Mouse (Mus musculus) G1E (cell line): ENCODE data around the gene Smim5. TPM values are rescaled to one million over a fixed set of nuclear protein-coding genes. Genes with fewer than 3 reads are reported as not detected.

Source experiments
- ATAC-seq: 2 replicates; pipeline ENCODE4 v1.8.0; 2016; ENCODE audit warnings: mild to moderate bottlenecking; ENCODE audit not compliant: insufficient number of reproducible peaks, poor library complexity, low FRiP score, severe bottlenecking; ENCODE audit errors: extremely low read depth
- DNase-seq: peaks from one replicate; pipeline ENCODE4 v3.0.0; 2012; ENCODE audit warnings: low spot score
- H3K27me3 ChIP-seq: 2 replicates; pipeline ENCODE4 v1.6.1; 2012; ENCODE audit warnings: mild to moderate bottlenecking, low read length, inconsistent platforms; ENCODE audit not compliant: insufficient read depth
- H3K36me3 ChIP-seq: replicated peaks from 2 replicates; pipeline ENCODE3; 2012; ENCODE audit warnings: mild to moderate bottlenecking, inconsistent platforms
- H3K4me1 ChIP-seq: 2 replicates; pipeline ENCODE4 v1.6.1; 2012; ENCODE audit warnings: low read depth, low read length, inconsistent platforms, mixed read lengths; ENCODE audit not compliant: insufficient read depth
- H3K4me3 ChIP-seq: 2 replicates; pipeline ENCODE4 v1.5.1; 2012; ENCODE audit warnings: low read depth, mild to moderate bottlenecking, inconsistent platforms, low read length, moderate library complexity, mixed read lengths
- H3K9me3 ChIP-seq: replicated peaks from 2 replicates; pipeline ENCODE4 v1.6.1; 2012; ENCODE audit warnings: inconsistent platforms
- CTCF ChIP-seq: IDR thresholded peaks from 2 replicates; pipeline ENCODE4 v1.5.1; 2012; ENCODE audit warnings: low read depth, low read length, inconsistent platforms, mixed read lengths
- GATA1 ChIP-seq: IDR thresholded peaks from 2 replicates; pipeline ENCODE4 v1.6.1; 2012; ENCODE audit warnings: borderline replicate concordance, low read length, inconsistent platforms, mixed read lengths
- GATA2 ChIP-seq: IDR thresholded peaks from 2 replicates; pipeline ENCODE4 v1.6.1; 2012; ENCODE audit warnings: low read depth, low read length, inconsistent platforms, borderline replicate concordance
- POLR2AphosphoS5 ChIP-seq: IDR thresholded peaks from 2 replicates; pipeline ENCODE4 v1.6.1; 2012; ENCODE audit warnings: low read depth, low read length, inconsistent platforms; ENCODE audit not compliant: insufficient replicate concordance
- TAL1 ChIP-seq: conservative IDR thresholded peaks from 2 replicates; pipeline ENCODE4 v1.6.1; 2012; ENCODE audit warnings: low read depth, low read length, inconsistent platforms, mixed read lengths
- polyA plus RNA-seq: library from polyadenylated mRNA; stranded (reverse); fragments of >175 nt; gene quantifications from 2 replicates; pipeline ENCODE4 v1.2.3, GENCODE M21; 2012
- total RNA-seq, 2 experiments: library from RNA; stranded (forward) in 1 of 2; stranded (reverse) in 1 of 2; fragments of 200-1000 nt in 1 of 2; fragments of >200 nt in 1 of 2; fragmentation: Nextera tagmentation in 1 of 2; gene quantifications; 2 replicates each; pipeline ENCODE4 v1.2.3; 2014 to 2017

Smim5 gene
- total and polyA plus RNA-seq, 3 experiments = 11.7 to 30.0 (median 14.7) TPM

GRCm38 (mm10) chr11:115931235-115931634 lies 31.5 kb downstream of the Smim5 start:
- H3K4me1 ChIP-seq = peaks cover 39% of the 10 kb centered on the region
- peaks cover 64% of the 10 kb centered on the region for H3K36me3 ChIP-seq
- no peak for ATAC-seq
- DNase-seq = no peak
- no peak overlapping the region for H3K4me3 ChIP-seq
- no peaks in the 10 kb centered on the region for H3K27me3 ChIP-seq
- TF ChIP-seq TAL1 (no peak), GATA2 (no peak), POLR2AphosphoS5 (no peak), CTCF (no peak), GATA1 (no peak)
- no peaks in the 10 kb centered on the region for H3K9me3 ChIP-seq

- H3K4me3 ChIP-seq = peak within 1 kb of the TSS; percentile 88
- DNase-seq (peak; percentile 86), ATAC-seq (peak; percentile 97)
- H3K36me3 ChIP-seq = peaks cover 67% of the 10 kb centered on the region
- TF ChIP-seq POLR2AphosphoS5 (no peak), GATA1 (no peak), TAL1 (no peak), GATA2 (no peak), CTCF (no peak)
- H3K9me3 ChIP-seq = no peaks in the 10 kb centered on the region
- H3K27me3 ChIP-seq = no peaks in the 10 kb centered on the region
- H3K4me1 ChIP-seq = peaks cover 37% of the 10 kb centered on the region
Observed at GRCm38 (mm10) chr11:115933108-115933746, 33.5 kb downstream of the Smim5 start, which contains the start of the genes Sap30bp and Recql5. Gene Sap30bp (plus strand): TSS chr11:115933282. Gene Recql5 (minus strand): TSS chr11:115933477.

- peak overlapping the region; percentile 88 for H3K4me3 ChIP-seq
- H3K9me3 ChIP-seq = no peaks in the 10 kb centered on the region
- TF ChIP-seq CTCF (no peak), GATA1 (no peak), TAL1 (no peak), POLR2AphosphoS5 (no peak), GATA2 (no peak)
- H3K27me3 ChIP-seq = no peaks in the 10 kb centered on the region
- H3K4me1 ChIP-seq = peaks cover 37% of the 10 kb centered on the region
- DNase-seq (no peak), ATAC-seq (no peak)
- peaks cover 66% of the 10 kb centered on the region for H3K36me3 ChIP-seq
Observed at GRCm38 (mm10) chr11:115933747-115934110, 34.0 kb downstream of the Smim5 start.

- TF ChIP-seq POLR2AphosphoS5 (no peak), CTCF (peak; percentile 46; the same call in 1 of the 2 replicates)
- ATAC-seq = no peak; the same call in 1 of the 2 replicates
- Histone ChIP-seq H3K27me3 (no peaks in the 10 kb centered on the region), H3K4me3 (no peak overlapping the region), H3K36me3 (peaks cover 97% of the 10 kb centered on the region), H3K9me3 (no peaks in the 10 kb centered on the region), H3K4me1 (peaks cover 15% of the 10 kb centered on the region)
- peak; percentile 26 for DNase-seq
Observed at GRCm38 (mm10) chr11:115939690-115940329, 40.0 kb downstream of the Smim5 start.

- peaks cover 3% of the 10 kb centered on the region; the same call in 1 of the 2 replicates for H3K4me1 ChIP-seq
- H3K27me3 ChIP-seq = no peaks in the 10 kb centered on the region
- ATAC-seq (no peak), DNase-seq (no peak)
- H3K4me3 ChIP-seq = no peak overlapping the region
- peaks cover 98% of the 10 kb centered on the region for H3K36me3 ChIP-seq
- TF ChIP-seq GATA2 (no peak), TAL1 (no peak), CTCF (no peak), GATA1 (no peak), POLR2AphosphoS5 (no peak)
- H3K9me3 ChIP-seq = no peaks in the 10 kb centered on the region
Observed at GRCm38 (mm10) chr11:115941980-115942379, 42.2 kb downstream of the Smim5 start.

- peaks cover 100% of the 10 kb centered on the region for H3K36me3 ChIP-seq
- ATAC-seq = no peak
- no peak overlapping the region for H3K4me3 ChIP-seq
Observed at GRCm38 (mm10) chr11:115945247-115945646, 45.5 kb downstream of the Smim5 start.

More at GRCm38 (mm10) chr11:115945247-115945646, 45.5 kb downstream of the Smim5 start:
- DNase-seq = no peak
- no peaks in the 10 kb centered on the region for H3K27me3 ChIP-seq
- no peaks in the 10 kb centered on the region for H3K9me3 ChIP-seq
- TF ChIP-seq CTCF (no peak), TAL1 (no peak), GATA1 (no peak), POLR2AphosphoS5 (no peak), GATA2 (no peak)
- H3K4me1 ChIP-seq = no peaks in the 10 kb centered on the region
